Mouse (Mus musculus): ENCODE measurements around the gene Gm8857.
"Not testable (repeated sequence)": the region's sequence is repeated elsewhere in the genome, so short reads cannot be mapped to it uniquely, and the experiment has no call there.

Gene Gm8857

GRCm38 (mm10) chr5:10947505-10947904 is at the start of gene Gm8857, which contains the start of gene Gm8871:
TSS of gene Gm8857 (plus strand) at chr5:10947807.
TSS of gene Gm8871 (plus strand) at chr5:10947805.
- ATAC-seq (ENCODE audit: insufficient number of reproducible peaks, low FRiP score, low TSS enrichment), result not testable (repeated sequence)

- not testable (repeated sequence) for ATAC-seq (ENCODE audit: insufficient number of reproducible peaks, low FRiP score, low TSS enrichment)
Measured at GRCm38 (mm10) chr5:10953512-10953911, 5.9 kb downstream of the Gm8857 start.

GRCm38 (mm10) chr5:10958057-10958456 is 10.4 kb downstream of the Gm8857 start:
- ATAC-seq (ENCODE audit: insufficient number of reproducible peaks, low FRiP score, low TSS enrichment), result not testable (repeated sequence)

Data from cerebellum, adult (tissue).